Mouse (Mus musculus) c-Kit-negative CD71-positive TER-119-positive erythroid progenitor cells, embryonic 14.5 days (primary cell): ENCODE results near the gene Galnt14.

Source experiments
- DNase-seq: peaks from one replicate; pipeline ENCODE4 v3.0.0-alpha.2; 2013; ENCODE audit warnings: low read depth, low spot score

Galnt14 gene

GRCm38 (mm10) chr17:73512844-73513243, 197.4 kb downstream of the Galnt14 start:
- DNase-seq: no peak

- DNase-seq: no peak
These were observed 202.3 kb downstream of the Galnt14 start for GRCm38 (mm10) chr17:73507804-73508535.

GRCm38 (mm10) chr17:73504111-73504510, 206.1 kb downstream of the Galnt14 start:
- no peak for DNase-seq

DNA sequence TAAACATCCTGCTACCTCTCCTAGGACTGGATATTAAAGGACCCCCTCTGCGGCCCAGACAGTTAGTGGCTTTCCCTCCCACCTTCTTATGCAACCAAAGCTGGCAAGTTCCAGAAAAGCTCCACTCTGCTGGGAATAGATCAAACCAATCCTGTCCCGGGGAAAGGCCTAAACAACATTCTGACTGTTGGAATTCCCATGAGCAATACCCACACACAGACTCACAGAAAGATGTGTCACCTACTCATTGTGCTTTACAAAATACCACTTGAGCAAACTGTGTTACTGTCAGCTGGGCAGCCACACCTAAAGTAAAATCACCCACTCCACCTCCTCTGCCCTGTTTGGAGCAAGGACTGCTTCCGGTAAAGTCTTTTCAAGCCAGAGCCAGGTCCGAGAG, 207.6 kb downstream of the Galnt14 start:
- DNase-seq: no peak

- no peak for DNase-seq
These were observed 220.7 kb downstream of the Galnt14 start for GRCm38 (mm10) chr17:73489519-73489918.

GRCm38 (mm10) chr17:73487792-73488191, 222.5 kb downstream of the Galnt14 start:
- DNase-seq: no peak

- no peak for DNase-seq
These were observed 222.9 kb downstream of the Galnt14 start for GRCm38 (mm10) chr17:73487380-73487779.

GRCm38 (mm10) chr17:73477096-73478076, 232.9 kb downstream of the Galnt14 start:
- DNase-seq: no peak

DNA sequence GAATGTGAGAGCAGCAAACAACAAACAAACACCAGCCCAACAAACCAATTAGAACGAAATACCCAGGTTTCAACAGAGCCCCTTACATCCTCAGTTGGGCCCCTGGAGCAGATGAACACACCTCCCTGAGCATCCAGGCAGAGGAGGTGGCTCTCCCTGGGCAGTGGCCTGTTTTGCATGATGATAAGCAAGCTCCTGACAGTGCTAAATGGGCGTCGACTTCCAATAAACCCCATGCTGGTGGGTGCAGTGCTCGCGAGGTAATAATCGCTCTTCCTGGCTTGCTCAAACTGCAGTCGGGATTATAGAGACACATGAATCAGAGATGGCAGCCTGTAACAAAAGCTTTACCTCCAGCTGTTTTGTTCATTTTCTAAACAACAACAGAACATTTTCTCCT, 235.9 kb downstream of the Galnt14 start:
- no peak for DNase-seq

GRCm38 (mm10) chr17:73473012-73473411, 237.2 kb downstream of the Galnt14 start:
- DNase-seq: no peak

- no peak for DNase-seq
These were observed 249.4 kb downstream of the Galnt14 start for GRCm38 (mm10) chr17:73460874-73461273.

- no peak for DNase-seq
These were observed 251.5 kb downstream of the Galnt14 start for GRCm38 (mm10) chr17:73458741-73459140.

GRCm38 (mm10) chr17:73456551-73456950, 253.7 kb downstream of the Galnt14 start:
- DNase-seq: no peak

DNA sequence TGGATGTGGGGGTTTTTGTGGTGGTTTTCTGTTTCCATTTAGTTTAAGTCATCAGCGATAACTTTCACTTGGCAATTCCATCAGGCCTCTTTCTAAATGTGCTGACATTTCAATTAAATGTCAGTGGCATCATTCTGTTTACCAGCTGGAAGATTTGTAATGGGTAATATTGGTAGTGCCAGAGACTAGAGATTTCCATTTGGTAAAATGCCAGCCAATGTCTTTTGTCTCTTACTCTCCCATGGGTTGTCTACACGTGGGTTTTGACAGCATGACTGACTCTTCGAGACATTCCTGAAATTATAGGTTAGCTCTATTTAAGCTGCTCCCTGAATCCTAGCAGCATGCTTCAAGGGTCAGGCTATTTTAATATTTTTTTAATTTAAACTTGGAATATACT, 256.6 kb downstream of the Galnt14 start:
- no peak for DNase-seq

- no peak for DNase-seq
These were observed 258.0 kb downstream of the Galnt14 start for GRCm38 (mm10) chr17:73452151-73452760.

DNA sequence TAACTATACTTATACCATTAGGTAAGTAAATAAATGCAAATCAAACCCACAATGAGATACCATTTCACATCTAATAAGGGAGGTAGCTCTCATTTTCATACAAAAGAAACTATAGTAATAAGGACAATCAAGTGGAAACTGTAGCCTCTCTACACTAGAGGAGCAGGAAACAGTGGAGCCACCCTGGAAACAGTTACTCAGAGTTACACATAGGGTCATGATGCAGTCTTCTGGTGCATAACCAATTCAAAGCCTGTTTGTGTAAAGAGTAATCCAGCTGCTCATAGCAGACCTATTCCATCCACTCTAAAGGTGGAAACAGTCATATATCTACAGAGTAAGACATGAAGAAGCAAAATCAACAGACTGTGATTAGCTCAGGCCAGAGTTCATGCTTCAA, 261.1 kb downstream of the Galnt14 start:
- no peak for DNase-seq
